Mouse (Mus musculus) heart, postnatal 4 days (tissue): ENCODE measurements around the gene Klk1b24. TPM values are rescaled to one million over a fixed set of nuclear protein-coding genes. Genes with fewer than 3 reads are reported as not detected.
"Not testable (repeated sequence)": the region's sequence is repeated elsewhere in the genome, so short reads cannot be mapped to it uniquely, and the experiment has no call there.

Experiments used
- DNase-seq: peaks from one replicate; pipeline ENCODE4 v3.0.0; 2021
- total RNA-seq, 2 experiments: library from RNA; stranded (reverse); gene quantifications; 2 replicates each; pipeline ENCODE4 v1.2.3; 2021

Klk1b24 gene
- not detected for total RNA-seq

- not testable (repeated sequence) for DNase-seq
These were observed at the start of gene Klk1b24 for GRCm38 (mm10) chr7:44187936-44188335. Gene Klk1b24, plus strand, starts transcription at chr7:44188236.

- DNase-seq, result no peak
These were observed 8.6 kb upstream of the Klk1b24 start for GRCm38 (mm10) chr7:44179299-44180045.

- not testable (repeated sequence) for DNase-seq
These were observed 1.5 kb upstream of the Klk1b24 start for GRCm38 (mm10) chr7:44186516-44186915.

- not testable (repeated sequence) for DNase-seq
These were observed 5.4 kb downstream of the Klk1b24 start for GRCm38 (mm10) chr7:44193466-44193865.

- DNase-seq, result no peak
These were observed 9.9 kb downstream of the Klk1b24 start, which contains the start of gene Klk1b3 for GRCm38 (mm10) chr7:44197891-44198290. Gene Klk1b3, plus strand, starts transcription at chr7:44198191.

- not testable (repeated sequence) for DNase-seq
These were observed 19.1 kb downstream of the Klk1b24 start, which contains the start of gene Klk1b4 for GRCm38 (mm10) chr7:44207135-44207534. Gene Klk1b4, plus strand, starts transcription at chr7:44207435.

- DNase-seq, result no peak
These were observed 20.3 kb downstream of the Klk1b24 start for GRCm38 (mm10) chr7:44208307-44208706.

GRCm38 (mm10) chr7:44215645-44216044, 27.6 kb downstream of the Klk1b24 start, which contains the start of gene Klk1b5:
Gene Klk1b5, plus strand, starts transcription at chr7:44215945.
- no peak for DNase-seq

- DNase-seq, result not testable (repeated sequence)
These were observed 33.6 kb downstream of the Klk1b24 start for GRCm38 (mm10) chr7:44221601-44222000.

GRCm38 (mm10) chr7:44222335-44222734, 34.3 kb downstream of the Klk1b24 start:
- DNase-seq, result not testable (repeated sequence)

- DNase-seq, result no peak
These were observed 37.0 kb downstream of the Klk1b24 start, which contains the start of gene Klk1 for GRCm38 (mm10) chr7:44225076-44225475. Gene Klk1, plus strand, starts transcription at chr7:44225360.

- no peak for DNase-seq
These were observed 47.9 kb downstream of the Klk1b24 start, which contains the start of gene Gm36864 for GRCm38 (mm10) chr7:44235909-44236308. Gene Gm36864, plus strand, starts transcription at chr7:44236177.

- DNase-seq, result no peak
These were observed 51.9 kb downstream of the Klk1b24 start for GRCm38 (mm10) chr7:44239913-44240312.

GRCm38 (mm10) chr7:44240712-44241111, 52.7 kb downstream of the Klk1b24 start:
- no peak for DNase-seq

- no peak for DNase-seq
These were observed 53.1 kb downstream of the Klk1b24 start for GRCm38 (mm10) chr7:44241163-44241562.

Other genes with a start within 250 kb of the Klk1b24 start
- gene Klk1b8, start 237.6 kb upstream of the Klk1b24 start, total RNA-seq, result not detected
- not detected for gene Klk1b1, start 221.5 kb upstream of the Klk1b24 start, total RNA-seq
- gene Klk1b9, start 212.2 kb upstream of the Klk1b24 start, total RNA-seq, result not detected
- not detected for gene Klk1b11, start 192.4 kb upstream of the Klk1b24 start, total RNA-seq
- not detected for gene Klk1b26, start 176.1 kb upstream of the Klk1b24 start, total RNA-seq
- not detected for gene Klk1b27, start 135.9 kb upstream of the Klk1b24 start, total RNA-seq
- gene Klk1b21, start 85.9 kb upstream of the Klk1b24 start, total RNA-seq, result not detected
- not detected for gene Klk1b22, start 75.6 kb upstream of the Klk1b24 start, total RNA-seq
- gene Klk1b16, start 51.5 kb upstream of the Klk1b24 start, total RNA-seq, result not detected
- not detected for gene Klk1b3, start 10.0 kb downstream of the Klk1b24 start, total RNA-seq
- gene Klk1b4, start 19.2 kb downstream of the Klk1b24 start, total RNA-seq, result not detected
- gene Klk1b5, start 27.7 kb downstream of the Klk1b24 start, total RNA-seq, result not detected
- gene Klk1, start 37.1 kb downstream of the Klk1b24 start, total RNA-seq, result not detected
- gene Gm36864, start 47.9 kb downstream of the Klk1b24 start, total RNA-seq, result not detected
- under 1 TPM; 0.61 to 0.79 TPM for gene 1700028J19Rik, start 58.5 kb downstream of the Klk1b24 start, total RNA-seq
- 10 to 100 TPM; 72.0 to 72.7 TPM for gene 2410002F23Rik, start 58.5 kb downstream of the Klk1b24 start, total RNA-seq
- not detected for gene Acp4, start 69.1 kb downstream of the Klk1b24 start, total RNA-seq
- not detected for gene Gm15517, start 73.2 kb downstream of the Klk1b24 start, total RNA-seq
- gene Clec11a, start 118.7 kb downstream of the Klk1b24 start, total RNA-seq, result under 1 TPM; 0.71 to 0.92 TPM
- 1 to 10 TPM; 3.5 to 4.6 TPM for gene Shank1, start 122.0 kb downstream of the Klk1b24 start, total RNA-seq
- 1 to 10 TPM in 1 of 2 experiments, under 1 TPM in 1; 0.88 to 1.4 TPM for gene Syt3, start 195.9 kb downstream of the Klk1b24 start, total RNA-seq
- gene 1700008O03Rik, start 197.6 kb downstream of the Klk1b24 start, total RNA-seq, result not detected
- 10 to 100 TPM; 50.2 to 51.9 TPM for gene Lrrc4b, start 240.8 kb downstream of the Klk1b24 start, total RNA-seq